Mouse (Mus musculus): ENCODE data around the gene Dtx3. TPM values are rescaled to one million over a fixed set of nuclear protein-coding genes. Genes with fewer than 3 reads are reported as not detected.
"Not testable (repeated sequence)": the region's sequence is repeated elsewhere in the genome, so short reads cannot be mapped to it uniquely, and the experiment has no call there.

The Dtx3 gene
- polyA plus RNA-seq, 1 experiment, result 49.8 TPM

GRCm38 (mm10) chr10:127165654-127166403, 29.7 kb downstream of the Dtx3 start:
- Histone ChIP-seq H3K36me3 (ENCODE audit: control insufficient read depth, insufficient read depth, low read length, poor library complexity, severe bottlenecking) (no peaks in the 10 kb centered on the region), H3K9ac (ENCODE audit: low read depth, poor library complexity, severe bottlenecking) (peak overlapping the region; percentile 79), H3K9me3 (replicated peaks; ENCODE audit: control insufficient read depth, insufficient read depth, low read length, poor library complexity, severe bottlenecking) (no peaks in the 10 kb centered on the region), H3K4me1 (ENCODE audit: control insufficient read depth, insufficient read depth, low read length) (peaks cover 8% of the 10 kb centered on the region), H3K27me3 (ENCODE audit: control insufficient read depth, insufficient read depth, low read length, poor library complexity, severe bottlenecking) (no peaks in the 10 kb centered on the region), H3K4me3 (ENCODE audit: low read depth, low read length) (peak overlapping the region; percentile 67), H3K27ac (ENCODE audit: insufficient read depth, low read length) (no peak overlapping the region)
- TF ChIP-seq POLR2A (IDR thresholded peaks at IDR 0.05; ENCODE audit: insufficient read depth, low read length) (no peak), CTCF (IDR thresholded peaks at IDR 0.05; ENCODE audit: low read depth, low read length) (no peak), EP300 (IDR thresholded peaks at IDR 0.05; ENCODE audit: insufficient read depth, low read depth, low read length) (no peak)

DNA sequence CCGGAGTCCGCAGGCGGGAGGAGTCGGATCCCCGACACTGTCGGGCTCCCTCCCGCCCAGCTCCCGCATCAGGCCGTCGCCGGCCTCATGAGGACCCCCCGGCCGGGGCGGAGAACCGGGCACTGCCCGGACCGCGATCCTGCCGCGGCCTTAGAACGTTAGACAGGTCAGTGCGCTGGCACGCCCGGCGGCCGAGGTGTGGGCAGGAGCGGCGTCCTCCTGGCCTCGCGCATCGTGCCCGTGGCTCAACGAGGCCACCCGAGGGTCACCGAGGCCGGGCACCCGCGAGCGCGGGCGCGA, 30.2 kb downstream of the Dtx3 start:
- H3K27ac ChIP-seq (ENCODE audit: insufficient read depth, low read length), result no peak overlapping the region
- H3K9ac ChIP-seq (ENCODE audit: low read depth, poor library complexity, severe bottlenecking), result peak overlapping the region; percentile 79
- H3K36me3 ChIP-seq (ENCODE audit: control insufficient read depth, insufficient read depth, low read length, poor library complexity, severe bottlenecking), result no peaks in the 10 kb centered on the region
- no peaks in the 10 kb centered on the region for H3K9me3 ChIP-seq (replicated peaks; ENCODE audit: control insufficient read depth, insufficient read depth, low read length, poor library complexity, severe bottlenecking)
- H3K4me3 ChIP-seq (ENCODE audit: low read depth, low read length), result peak overlapping the region; percentile 67
- H3K27me3 ChIP-seq (ENCODE audit: control insufficient read depth, insufficient read depth, low read length, poor library complexity, severe bottlenecking), result no peaks in the 10 kb centered on the region
- H3K4me1 ChIP-seq (ENCODE audit: control insufficient read depth, insufficient read depth, low read length), result peaks cover 8% of the 10 kb centered on the region
- no peak for TF ChIP-seq EP300 (IDR thresholded peaks at IDR 0.05; ENCODE audit: insufficient read depth, low read depth, low read length)
- no peak for TF ChIP-seq CTCF (IDR thresholded peaks at IDR 0.05; ENCODE audit: low read depth, low read length)
- no peak for TF ChIP-seq POLR2A (IDR thresholded peaks at IDR 0.05; ENCODE audit: insufficient read depth, low read length)

DNA sequence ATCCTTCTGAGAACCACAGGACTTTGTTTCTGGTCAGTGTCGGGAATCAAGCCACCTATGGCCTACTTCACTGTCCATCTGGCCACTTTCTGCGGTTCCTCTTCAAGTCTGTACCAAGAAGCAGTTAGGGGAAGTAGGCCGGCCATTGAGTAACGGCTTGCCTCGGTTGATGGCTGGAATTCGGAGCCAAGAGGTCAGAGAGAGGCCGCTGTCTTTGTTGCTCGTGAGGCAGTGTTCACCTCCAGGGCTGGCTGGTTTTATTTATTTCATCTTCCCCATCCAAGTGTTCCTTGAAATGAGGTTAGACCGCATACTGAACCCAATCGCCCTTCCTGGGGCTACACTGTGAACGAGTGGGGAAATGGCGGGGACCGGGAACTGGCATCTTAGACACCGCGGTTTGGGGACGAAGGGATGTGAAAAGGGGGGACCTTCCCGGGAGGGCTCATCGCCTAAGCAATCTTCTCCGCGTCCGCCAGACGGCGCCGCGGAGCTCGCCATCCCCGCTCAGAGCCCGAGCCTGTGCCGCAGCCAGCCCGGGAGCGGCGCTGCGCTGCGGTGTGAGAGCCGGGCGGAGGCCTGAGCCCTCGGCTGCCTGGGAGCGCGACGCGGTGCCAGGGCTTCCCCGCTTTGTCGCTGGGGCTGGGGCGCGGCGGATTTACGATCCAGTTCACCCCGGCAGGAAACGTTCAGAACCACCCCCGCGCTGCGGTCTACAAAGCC, 30.7 kb downstream of the Dtx3 start, which contains the start of gene B4galnt1:
B4galnt1 (plus strand) TSS at position 595 of the 723 bp plus-strand sequence.
- Histone ChIP-seq H3K9me3 (replicated peaks; ENCODE audit: control insufficient read depth, insufficient read depth, low read length, poor library complexity, severe bottlenecking) (no peaks in the 10 kb centered on the region), H3K27me3 (ENCODE audit: control insufficient read depth, insufficient read depth, low read length, poor library complexity, severe bottlenecking) (no peaks in the 10 kb centered on the region), H3K36me3 (ENCODE audit: control insufficient read depth, insufficient read depth, low read length, poor library complexity, severe bottlenecking) (no peaks in the 10 kb centered on the region), H3K4me1 (ENCODE audit: control insufficient read depth, insufficient read depth, low read length) (peaks cover 8% of the 10 kb centered on the region), H3K4me3 (ENCODE audit: low read depth, low read length) (peak within 1 kb of the TSS; percentile 67), H3K9ac (ENCODE audit: low read depth, poor library complexity, severe bottlenecking) (peak within 1 kb of the TSS; percentile 79), H3K27ac (ENCODE audit: insufficient read depth, low read length) (no peak within 1 kb of the TSS)
- TF ChIP-seq CTCF (IDR thresholded peaks at IDR 0.05; ENCODE audit: low read depth, low read length), result peak; percentile 86
- TF ChIP-seq POLR2A (IDR thresholded peaks at IDR 0.05; ENCODE audit: insufficient read depth, low read length), result no peak
- no peak for TF ChIP-seq EP300 (IDR thresholded peaks at IDR 0.05; ENCODE audit: insufficient read depth, low read depth, low read length)

- TF ChIP-seq CTCF (IDR thresholded peaks at IDR 0.05; ENCODE audit: low read depth, low read length), result no peak
- Histone ChIP-seq H3K27me3 (ENCODE audit: control insufficient read depth, insufficient read depth, low read length, poor library complexity, severe bottlenecking) (no peaks in the 10 kb centered on the region), H3K4me3 (ENCODE audit: low read depth, low read length) (no peak overlapping the region), H3K36me3 (ENCODE audit: control insufficient read depth, insufficient read depth, low read length, poor library complexity, severe bottlenecking) (no peaks in the 10 kb centered on the region), H3K27ac (ENCODE audit: insufficient read depth, low read length) (no peak overlapping the region), H3K9me3 (replicated peaks; ENCODE audit: control insufficient read depth, insufficient read depth, low read length, poor library complexity, severe bottlenecking) (no peaks in the 10 kb centered on the region), H3K4me1 (ENCODE audit: control insufficient read depth, insufficient read depth, low read length) (peaks cover 6% of the 10 kb centered on the region), H3K9ac (ENCODE audit: low read depth, poor library complexity, severe bottlenecking) (no peak overlapping the region; the same call in 1 of the 2 replicates)
Observed at GRCm38 (mm10) chr10:127164190-127164589, 31.3 kb downstream of the Dtx3 start.

- not testable (repeated sequence) for H3K27ac ChIP-seq (ENCODE audit: insufficient read depth, low read length); H3K36me3 ChIP-seq (ENCODE audit: control insufficient read depth, insufficient read depth, low read length, poor library complexity, severe bottlenecking); H3K4me3 ChIP-seq (ENCODE audit: low read depth, low read length); H3K4me1 ChIP-seq (ENCODE audit: control insufficient read depth, insufficient read depth, low read length); H3K9ac ChIP-seq (ENCODE audit: low read depth, poor library complexity, severe bottlenecking); H3K27me3 ChIP-seq (ENCODE audit: control insufficient read depth, insufficient read depth, low read length, poor library complexity, severe bottlenecking); H3K9me3 ChIP-seq (replicated peaks; ENCODE audit: control insufficient read depth, insufficient read depth, low read length, poor library complexity, severe bottlenecking)
Observed at GRCm38 (mm10) chr10:127162771-127163261, 32.7 kb downstream of the Dtx3 start.

- H3K9me3 ChIP-seq (replicated peaks; ENCODE audit: control insufficient read depth, insufficient read depth, low read length, poor library complexity, severe bottlenecking), result no peaks in the 10 kb centered on the region
- H3K4me1 ChIP-seq (ENCODE audit: control insufficient read depth, insufficient read depth, low read length), result peaks cover 4% of the 10 kb centered on the region
- no peak overlapping the region for H3K4me3 ChIP-seq (ENCODE audit: low read depth, low read length)
- TF ChIP-seq POLR2A (IDR thresholded peaks at IDR 0.05; ENCODE audit: insufficient read depth, low read length), result no peak
- no peak for TF ChIP-seq CTCF (IDR thresholded peaks at IDR 0.05; ENCODE audit: low read depth, low read length)
- TF ChIP-seq EP300 (IDR thresholded peaks at IDR 0.05; ENCODE audit: insufficient read depth, low read depth, low read length), result no peak
- no peaks in the 10 kb centered on the region for H3K36me3 ChIP-seq (ENCODE audit: control insufficient read depth, insufficient read depth, low read length, poor library complexity, severe bottlenecking)
- H3K27ac ChIP-seq (ENCODE audit: insufficient read depth, low read length), result no peak overlapping the region
- no peaks in the 10 kb centered on the region for H3K27me3 ChIP-seq (ENCODE audit: control insufficient read depth, insufficient read depth, low read length, poor library complexity, severe bottlenecking)
- H3K9ac ChIP-seq (ENCODE audit: low read depth, poor library complexity, severe bottlenecking), result no peak overlapping the region
Observed at GRCm38 (mm10) chr10:127160728-127161127, 34.8 kb downstream of the Dtx3 start.
